Mouse (Mus musculus) intestine, postnatal 0 days (tissue): ENCODE data around the gene Fam174b. TPM values are rescaled to one million over a fixed set of nuclear protein-coding genes. Genes with fewer than 3 reads are reported as not detected.

Experiments
- ATAC-seq: fragments of 200-750 bp; cut with Nextera tagmentation; 2 replicates; pipeline ENCODE4 v1.8.0; 2017; ENCODE audit warnings: mild to moderate bottlenecking, moderate TSS enrichment, moderate library complexity
- H3K27ac ChIP-seq: fragments of 300-500 bp; sonication (generic); 2 replicates; pipeline ENCODE4 v1.5.1; 2014; ENCODE audit warnings: mild to moderate bottlenecking, low read depth, low read length, moderate library complexity
- H3K27me3 ChIP-seq: fragments of 300-500 bp; sonication (generic); replicated peaks from 2 replicates; pipeline ENCODE4 v1.6.1; 2014; ENCODE audit warnings: low read length, mixed read lengths; ENCODE audit not compliant: control insufficient read depth, insufficient read depth
- H3K36me3 ChIP-seq: fragments of 300-500 bp; sonication (generic); 2 replicates; pipeline ENCODE4 v1.6.1; 2014; ENCODE audit warnings: mild to moderate bottlenecking, moderate library complexity; ENCODE audit not compliant: control insufficient read depth, insufficient read depth
- H3K4me1 ChIP-seq: fragments of 300-500 bp; sonication (generic); replicated peaks from 2 replicates; pipeline ENCODE4 v1.6.1; 2014; ENCODE audit warnings: antibody characterized with exemption, low read length, mixed read lengths; ENCODE audit not compliant: control insufficient read depth, insufficient read depth
- H3K4me2 ChIP-seq: fragments of 300-500 bp; sonication (generic); replicated peaks from 2 replicates; pipeline ENCODE4 v1.6.1; 2014; ENCODE audit warnings: low read depth, mild to moderate bottlenecking, moderate library complexity
- H3K4me3 ChIP-seq: fragments of 300-500 bp; sonication (generic); 2 replicates; pipeline ENCODE4 v1.5.1; 2014; ENCODE audit warnings: low read depth, low read length
- H3K9ac ChIP-seq: fragments of 300-500 bp; sonication (generic); 2 replicates; pipeline ENCODE4 v1.6.1; 2014; ENCODE audit warnings: mild to moderate bottlenecking, low read depth, low read length
- H3K9me3 ChIP-seq: fragments of 300-500 bp; sonication (generic); 2 replicates; pipeline ENCODE4 v1.6.1; 2016; ENCODE audit warnings: mixed run types; ENCODE audit not compliant: control insufficient read depth
- CTCF ChIP-seq: sonication (generic); IDR thresholded peaks from 2 replicates; pipeline ENCODE4 v1.5.1; 2016; ENCODE audit warnings: low read depth, mild to moderate bottlenecking, control low read depth, antibody characterized with exemption, moderate library complexity
- WGBS: fragments of 180-500 bp; shearing (Covaris S2); extraction: QIAGEN DNeasy Blood & Tissue Kit; methylation state at CpG from one replicate; pipeline ENCODE4 v1.1.7; 2014; 5-methylcytosine and 5-hydroxymethylcytosine counted together
- microRNA-seq: library from miRNA; unstranded; fragments of <30 nt; microRNA quantifications from one replicate; pipeline ENCODE4, GENCODE M21; 2016
- polyA plus RNA-seq: library from polyadenylated mRNA; unstranded; fragments of >200 nt; fragmentation: Nextera tagmentation; extraction: Ambion mirVana; gene quantifications from 2 replicates; pipeline ENCODE4 v1.2.1, GENCODE M21; 2015

The Fam174b gene
- polyA plus RNA-seq, 1 experiment from 2014 or later, result 11.6 TPM

GRCm38 (mm10) chr7:73814454-73814853 is 74.4 kb downstream of the Fam174b start:
- H3K9me3 ChIP-seq, result no peaks in the 10 kb centered on the region
- H3K9ac ChIP-seq, result no peak overlapping the region
- no peaks in the 10 kb centered on the region for H3K4me1 ChIP-seq
- TF ChIP-seq CTCF, result no peak
- H3K27me3 ChIP-seq, result no peaks in the 10 kb centered on the region
- no peak overlapping the region for H3K4me2 ChIP-seq
- no peak overlapping the region for H3K27ac ChIP-seq
- 78% methylated on average over 7 of the region's 7 CpGs for WGBS
- ATAC-seq, result peak; percentile 75
- H3K36me3 ChIP-seq, result no peaks in the 10 kb centered on the region
- no peak overlapping the region for H3K4me3 ChIP-seq

DNA sequence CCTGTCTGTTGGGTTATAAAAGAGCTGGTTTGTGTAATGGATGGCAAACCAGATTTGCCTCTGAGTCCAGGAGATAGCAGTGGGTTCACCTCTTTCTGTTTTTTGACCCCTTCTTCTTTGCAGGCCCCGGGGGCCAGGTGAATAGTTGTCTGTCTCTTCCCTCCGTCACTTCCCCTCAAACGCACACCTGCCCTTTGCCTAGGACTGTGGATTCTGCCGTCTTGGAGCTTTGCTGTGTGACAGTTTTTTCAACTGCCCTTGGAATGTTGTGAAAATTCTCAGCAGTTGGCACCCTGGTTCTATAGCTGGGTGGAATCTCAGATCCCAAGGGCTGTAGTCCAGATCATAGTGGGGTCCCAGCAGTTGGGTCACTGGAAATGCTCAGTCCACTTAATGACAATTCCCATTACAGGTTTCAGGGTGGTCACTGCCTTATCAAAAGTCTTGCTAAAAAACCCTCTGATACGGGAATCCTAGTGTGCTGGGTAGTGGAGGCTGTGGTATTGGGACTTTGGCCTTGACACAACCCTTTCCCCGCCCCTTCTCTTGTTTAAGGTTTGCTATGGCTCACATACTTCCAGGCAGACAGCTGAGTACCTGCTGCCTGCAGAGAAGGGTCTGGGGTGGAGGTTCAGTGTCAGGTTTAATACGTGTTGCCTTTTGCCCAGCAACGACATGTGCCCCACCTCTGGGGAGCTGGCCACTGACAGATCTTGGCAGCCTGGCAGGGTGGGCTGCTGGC is 76.3 kb downstream of the Fam174b start:
- no peaks in the 10 kb centered on the region for H3K27me3 ChIP-seq
- H3K4me2 ChIP-seq, result no peak overlapping the region
- H3K4me1 ChIP-seq, result no peaks in the 10 kb centered on the region
- 0 out of 2 replicates have a peak, but pooled peaks have one; percentile 12 for ATAC-seq
- WGBS, result 52% methylated on average over 8 of the region's 8 CpGs
- no peak for TF ChIP-seq CTCF
- H3K9me3 ChIP-seq, result no peaks in the 10 kb centered on the region
- no peaks in the 10 kb centered on the region for H3K36me3 ChIP-seq
- no peak overlapping the region for H3K4me3 ChIP-seq
- no peak overlapping the region for H3K27ac ChIP-seq
- no peak overlapping the region for H3K9ac ChIP-seq

DNA sequence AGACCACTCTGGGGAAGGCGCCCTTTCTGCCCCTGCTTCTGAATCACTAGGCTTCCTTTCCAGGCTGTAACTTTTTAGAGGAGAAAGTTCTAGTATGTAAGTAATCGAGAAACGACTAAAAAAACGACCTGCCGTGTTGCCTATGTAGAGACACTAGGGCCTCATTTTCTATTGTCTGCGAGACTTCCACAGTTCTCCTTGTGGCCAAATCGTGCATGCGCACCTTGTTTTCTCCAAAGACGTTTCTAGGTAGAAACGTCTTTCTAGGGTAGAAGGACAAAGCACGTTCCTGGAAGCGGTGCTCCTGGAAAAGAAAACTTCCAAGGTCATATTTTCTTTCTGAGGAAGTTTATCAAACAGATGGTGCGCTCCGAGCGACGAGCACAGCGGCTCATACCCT is 79.3 kb downstream of the Fam174b start:
- 79% methylated on average over 17 of the region's 17 CpGs for WGBS
- no peak overlapping the region for H3K27ac ChIP-seq
- peak; percentile 35; the same call in 1 of the 2 replicates for TF ChIP-seq CTCF

More for the DNA sequence above, 79.3 kb downstream of the Fam174b start:
- Histone ChIP-seq H3K36me3 (no peaks in the 10 kb centered on the region), H3K4me3 (no peak overlapping the region), H3K9me3 (no peaks in the 10 kb centered on the region), H3K4me1 (no peaks in the 10 kb centered on the region), H3K27me3 (no peaks in the 10 kb centered on the region), H3K4me2 (no peak overlapping the region), H3K9ac (no peak overlapping the region)
- no peak for ATAC-seq

Small RNA genes lying within 50 kb of the gene (microRNA-seq; reads per million reads assigned to microRNA genes)
- gene Mir7234, result not detected

Other genes starting within 250 kb of the Fam174b start
- 19.3 and 25.4 TPM in 2 replicates for gene Chd2, start 198.5 kb upstream of the Fam174b start, polyA plus RNA-seq